Mouse (Mus musculus) ES-Bruce4 (cell line): ENCODE results near the gene Ddx28.

ENCODE experiments used
- CTCF ChIP-seq: IDR thresholded peaks from one replicate; pipeline ENCODE4 v1.8.1; 2011; ENCODE audit warnings: low read depth, low read length
- POLR2A ChIP-seq: IDR thresholded peaks from one replicate; pipeline ENCODE4 v1.8.1; 2011; ENCODE audit warnings: low read length; ENCODE audit not compliant: insufficient read depth

DNA sequence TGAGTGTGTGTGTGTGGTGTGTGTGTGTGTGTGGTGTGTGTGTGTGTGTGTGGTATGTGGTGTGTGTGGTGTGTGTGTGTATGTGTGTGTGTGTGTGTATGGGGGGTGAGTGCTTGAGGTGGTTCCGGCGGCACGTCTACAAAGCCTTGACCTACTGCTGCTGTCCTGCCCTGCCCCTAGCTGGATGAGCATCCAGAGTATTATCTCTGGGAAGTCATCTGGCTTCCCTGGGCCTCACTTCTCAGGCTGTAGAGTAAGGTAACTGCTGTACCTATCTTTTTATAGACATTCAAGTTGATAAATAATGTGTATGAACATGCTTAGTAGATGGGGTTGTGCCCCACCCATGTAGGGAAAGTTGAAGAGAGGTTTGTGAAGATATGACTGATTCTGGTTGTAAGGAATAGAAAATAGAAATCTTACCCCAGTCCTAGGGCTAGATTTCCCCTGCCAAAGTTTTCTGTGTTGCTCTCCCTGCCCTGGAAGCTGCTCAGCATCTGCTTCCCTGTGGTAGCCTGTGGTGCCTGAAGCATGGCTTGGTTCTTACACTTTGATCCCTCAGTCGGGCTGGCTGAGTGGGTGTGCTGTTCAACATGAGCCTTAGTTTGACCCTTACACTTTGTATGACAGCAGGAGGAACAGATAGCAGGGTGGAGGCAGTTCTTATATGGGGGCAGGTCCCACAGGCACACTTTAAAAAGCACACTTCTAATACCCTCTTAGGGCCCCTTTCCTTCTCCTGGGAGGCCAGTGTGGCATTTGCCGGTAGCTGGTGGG, 36.4 kb upstream of the Ddx28 start:
- TF ChIP-seq CTCF (no peak), POLR2A (no peak)
